ENCODE assay signal across 12 mouse cellular contexts in genomic region chr16:43579111-43579510, GRCm38 (mm10).
DNase-seq lines count a peak whose midpoint lies in the region; ATAC-seq and TF ChIP-seq lines count a peak whose summit lies in the region.
"Had no signal": no experiment of that assay in that cellular context is flagged by ENCODE, and none has a peak within 500 bp of the region (broad histone marks: within the 10 kb centered on the region; RNA-seq: fewer than 3 reads in every experiment).

No protein-coding gene starts in this region.

- no peak overlapping the region for H3K27ac ChIP-seq in liver, postnatal 0 days (ENCODE audit: low read depth)
- H3K27ac ChIP-seq in liver, embryonic 12.5 days, result no peak overlapping the region
- H3K27ac ChIP-seq in heart, embryonic 15.5 days, result peak overlapping the region; percentile 80
- H3K27ac ChIP-seq: left cerebral cortex, adult 2 months; macrophage; stomach, embryonic 15.5 days had no signal

- no peak for TF ChIP-seq EP300 in liver, postnatal 0 days (IDR thresholded peaks at IDR 0.05; ENCODE audit: low read depth)

- H3K9me3 ChIP-seq in liver, postnatal 0 days (ENCODE audit: low read length), result no peaks in the 10 kb centered on the region
- no peaks in the 10 kb centered on the region for H3K9me3 ChIP-seq in liver, embryonic 12.5 days (replicated peaks)
- H3K9me3 ChIP-seq in heart, embryonic 15.5 days (replicated peaks), result no peaks in the 10 kb centered on the region
- H3K9me3 ChIP-seq: stomach, embryonic 15.5 days had no signal

- no peaks in the 10 kb centered on the region for H3K27me3 ChIP-seq in liver, postnatal 0 days (ENCODE audit: insufficient read depth, low read length)
- no peaks in the 10 kb centered on the region; the same call in 1 of the 2 replicates for H3K27me3 ChIP-seq in liver, embryonic 12.5 days (replicated peaks)
- no peaks in the 10 kb centered on the region for H3K27me3 ChIP-seq in heart, embryonic 15.5 days
- H3K27me3 ChIP-seq: stomach, embryonic 15.5 days had no signal

- no peak overlapping the region for H3K9ac ChIP-seq in liver, postnatal 0 days (replicated peaks)
- H3K9ac ChIP-seq in liver, embryonic 12.5 days, result no peak overlapping the region
- no peak overlapping the region for H3K9ac ChIP-seq in heart, embryonic 15.5 days
- H3K9ac ChIP-seq: forebrain, postnatal 0 days; stomach, embryonic 15.5 days had no signal

- H3K4me3 ChIP-seq in liver, postnatal 0 days (ENCODE audit: low read depth, low read length), result no peak overlapping the region
- no peak overlapping the region for H3K4me3 ChIP-seq in liver, embryonic 12.5 days
- no peak overlapping the region for H3K4me3 ChIP-seq in heart, embryonic 15.5 days
- H3K4me3 ChIP-seq: left cerebral cortex, adult 2 months; stomach, embryonic 15.5 days had no signal

- H3K4me1 ChIP-seq in liver, postnatal 0 days (ENCODE audit: insufficient read depth), result 0 out of 2 replicates have a peak, but pooled peaks cover 6% of the 10 kb centered on the region
- peaks cover 5% of the 10 kb centered on the region; the same call in 1 of the 2 replicates for H3K4me1 ChIP-seq in liver, embryonic 12.5 days
- peaks cover 69% of the 10 kb centered on the region for H3K4me1 ChIP-seq in heart, embryonic 15.5 days (replicated peaks)

- H3K36me3 ChIP-seq in liver, postnatal 0 days (replicated peaks; ENCODE audit: insufficient read depth, low read length), result no peaks in the 10 kb centered on the region
- H3K36me3 ChIP-seq in liver, embryonic 12.5 days, result no peaks in the 10 kb centered on the region
- no peaks in the 10 kb centered on the region for H3K36me3 ChIP-seq in heart, embryonic 15.5 days
- H3K36me3 ChIP-seq: stomach, embryonic 15.5 days had no signal

- H3K4me2 ChIP-seq in liver, postnatal 0 days (ENCODE audit: low read depth, low read length), result no peak overlapping the region
- no peak overlapping the region for H3K4me2 ChIP-seq in liver, embryonic 12.5 days
- no peak overlapping the region for H3K4me2 ChIP-seq in heart, embryonic 15.5 days
- H3K4me2 ChIP-seq: stomach, embryonic 15.5 days had no signal

- DNase-seq in liver, postnatal 0 days, result peak; percentile 28
- peak; percentile 81 for DNase-seq in cerebellum, adult 8-10 months
- DNase-seq in frontal cortex, adult 2 months (ENCODE audit: extremely low spot score in 1 of 2, low spot score in 1 of 2), result no peak
- no peak for DNase-seq in layer of hippocampus, postnatal 36 days
- DNase-seq in frontal cortex, postnatal 10 days (ENCODE audit: low spot score in 2 of 2), result no peak
- DNase-seq: forebrain, postnatal 0 days had no signal

- WGBS in liver, postnatal 0 days (ENCODE audit: insufficient replicate concordance), result 81% methylated on average over 4 of the region's 4 CpGs
- WGBS in liver, embryonic 12.5 days (ENCODE audit: insufficient replicate concordance), result 76% methylated on average over 4 of the region's 4 CpGs
- 64% methylated on average over 4 of the region's 4 CpGs for WGBS in heart, embryonic 15.5 days

- no peak for TF ChIP-seq CTCF in liver, postnatal 0 days (IDR thresholded peaks at IDR 0.05; ENCODE audit: low read depth)

- ATAC-seq in liver, postnatal 0 days, result peak; percentile 44; the same call in 1 of the 2 replicates
- no peak for ATAC-seq in liver, embryonic 12.5 days
- no peak for ATAC-seq in heart, embryonic 15.5 days (replicated peaks; ENCODE audit: insufficient number of reproducible peaks, insufficient read depth, low FRiP score, low read depth)
- 0 out of 2 replicates have a peak, but pooled peaks have one; percentile 13 for ATAC-seq in monocyte, adult 5-6 weeks (replicated peaks; ENCODE audit: insufficient number of reproducible peaks, low FRiP score, low TSS enrichment, poor library complexity, severe bottlenecking)
- ATAC-seq: forebrain, postnatal 0 days had no signal

Comparison
In these comparisons a context has a peak if more than half of its experiments do, and no peak if none do; other contexts are left out.
1. ATAC-seq: peak in liver, postnatal 0 days (single experiment) and monocyte, adult 5-6 weeks (single experiment); none in liver, embryonic 12.5 days (single experiment) and heart, embryonic 15.5 days (single experiment).
2. DNase-seq: peak in liver, postnatal 0 days (single experiment) and cerebellum, adult 8-10 months (single experiment); none in frontal cortex, adult 2 months (0 of 2), layer of hippocampus, postnatal 36 days (0 of 2) and frontal cortex, postnatal 10 days (0 of 2).